Mouse (Mus musculus): ENCODE data around the gene Gtf3c4. TPM values are rescaled to one million over a fixed set of nuclear protein-coding genes. Genes with fewer than 3 reads are reported as not detected.

Gtf3c4 gene
- 12.6 and 12.9 TPM in 2 replicates for polyA plus RNA-seq (2012; rRNA removed)

GRCm38 (mm10) chr2:28840222-28840951 is at the start of gene Gtf3c4, which contains the start of gene Ddx31:
Gene Gtf3c4, minus strand, starts transcription at chr2:28840360.
Gene Ddx31, plus strand, starts transcription at chr2:28840406.
- Histone ChIP-seq H3K4me1 (ENCODE audit: control insufficient read depth, insufficient read depth, low read length) (peaks cover 5% of the 10 kb centered on the region; the same call in 1 of the 2 replicates), H3K27ac (ENCODE audit: insufficient read depth, low read length) (peak within 1 kb of the TSS; percentile 86), H3K4me3 (ENCODE audit: insufficient read depth, low read length) (peak within 1 kb of the TSS; percentile 94)
- peak; percentile 44; the same call in 1 of the 2 replicates for TF ChIP-seq POLR2A (IDR thresholded peaks at IDR 0.05; ENCODE audit: extremely low read depth, insufficient read depth, low read length)
- TF ChIP-seq CTCF (IDR thresholded peaks at IDR 0.05; ENCODE audit: extremely low read depth, insufficient read depth, low read length): no peak

GRCm38 (mm10) chr2:28884914-28885313 is 44.8 kb upstream of the Gtf3c4 start:
- Histone ChIP-seq H3K4me3 (ENCODE audit: insufficient read depth, low read length) (no peak overlapping the region), H3K4me1 (ENCODE audit: control insufficient read depth, insufficient read depth, low read length) (no peaks in the 10 kb centered on the region), H3K27ac (ENCODE audit: insufficient read depth, low read length) (no peak overlapping the region)
- no peak for TF ChIP-seq CTCF (IDR thresholded peaks at IDR 0.05; ENCODE audit: extremely low read depth, insufficient read depth, low read length)
- no peak for TF ChIP-seq POLR2A (IDR thresholded peaks at IDR 0.05; ENCODE audit: extremely low read depth, insufficient read depth, low read length)

- TF ChIP-seq POLR2A (IDR thresholded peaks at IDR 0.05; ENCODE audit: extremely low read depth, insufficient read depth, low read length) (no peak), CTCF (IDR thresholded peaks at IDR 0.05; ENCODE audit: extremely low read depth, insufficient read depth, low read length) (no peak)
- Histone ChIP-seq H3K4me3 (ENCODE audit: insufficient read depth, low read length) (no peak overlapping the region), H3K4me1 (ENCODE audit: control insufficient read depth, insufficient read depth, low read length) (no peaks in the 10 kb centered on the region), H3K27ac (ENCODE audit: insufficient read depth, low read length) (no peak overlapping the region)
Measured at GRCm38 (mm10) chr2:28882826-28883485, 42.8 kb upstream of the Gtf3c4 start.

GRCm38 (mm10) chr2:28882047-28882446 is 41.9 kb upstream of the Gtf3c4 start:
- TF ChIP-seq POLR2A (IDR thresholded peaks at IDR 0.05; ENCODE audit: extremely low read depth, insufficient read depth, low read length) (no peak), CTCF (IDR thresholded peaks at IDR 0.05; ENCODE audit: extremely low read depth, insufficient read depth, low read length) (no peak)
- Histone ChIP-seq H3K27ac (ENCODE audit: insufficient read depth, low read length) (no peak overlapping the region), H3K4me3 (ENCODE audit: insufficient read depth, low read length) (no peak overlapping the region), H3K4me1 (ENCODE audit: control insufficient read depth, insufficient read depth, low read length) (no peaks in the 10 kb centered on the region)

- Histone ChIP-seq H3K27ac (ENCODE audit: insufficient read depth, low read length) (no peak overlapping the region), H3K4me1 (ENCODE audit: control insufficient read depth, insufficient read depth, low read length) (no peaks in the 10 kb centered on the region), H3K4me3 (ENCODE audit: insufficient read depth, low read length) (no peak overlapping the region)
- TF ChIP-seq CTCF (IDR thresholded peaks at IDR 0.05; ENCODE audit: extremely low read depth, insufficient read depth, low read length) (no peak), POLR2A (IDR thresholded peaks at IDR 0.05; ENCODE audit: extremely low read depth, insufficient read depth, low read length) (no peak)
Measured at GRCm38 (mm10) chr2:28881275-28881674, 41.1 kb upstream of the Gtf3c4 start.

GRCm38 (mm10) chr2:28875554-28875953 is 35.4 kb upstream of the Gtf3c4 start:
- H3K27ac ChIP-seq (ENCODE audit: insufficient read depth, low read length): no peak overlapping the region
- H3K4me1 ChIP-seq (ENCODE audit: control insufficient read depth, insufficient read depth, low read length): no peaks in the 10 kb centered on the region
- no peak overlapping the region for H3K4me3 ChIP-seq (ENCODE audit: insufficient read depth, low read length)
- TF ChIP-seq CTCF (IDR thresholded peaks at IDR 0.05; ENCODE audit: extremely low read depth, insufficient read depth, low read length): no peak
- TF ChIP-seq POLR2A (IDR thresholded peaks at IDR 0.05; ENCODE audit: extremely low read depth, insufficient read depth, low read length): no peak

GRCm38 (mm10) chr2:28867495-28867894 is 27.3 kb upstream of the Gtf3c4 start:
- no peak overlapping the region for H3K27ac ChIP-seq (ENCODE audit: insufficient read depth, low read length)
- TF ChIP-seq CTCF (IDR thresholded peaks at IDR 0.05; ENCODE audit: extremely low read depth, insufficient read depth, low read length) (no peak), POLR2A (IDR thresholded peaks at IDR 0.05; ENCODE audit: extremely low read depth, insufficient read depth, low read length) (no peak)
- no peaks in the 10 kb centered on the region for H3K4me1 ChIP-seq (ENCODE audit: control insufficient read depth, insufficient read depth, low read length)
- no peak overlapping the region for H3K4me3 ChIP-seq (ENCODE audit: insufficient read depth, low read length)

- Histone ChIP-seq H3K4me3 (ENCODE audit: insufficient read depth, low read length) (no peak overlapping the region), H3K27ac (ENCODE audit: insufficient read depth, low read length) (no peak overlapping the region), H3K4me1 (ENCODE audit: control insufficient read depth, insufficient read depth, low read length) (no peaks in the 10 kb centered on the region)
- 0 out of 2 replicates have a peak, but pooled peaks have one; percentile 6 for TF ChIP-seq CTCF (IDR thresholded peaks at IDR 0.05; ENCODE audit: extremely low read depth, insufficient read depth, low read length)
- no peak for TF ChIP-seq POLR2A (IDR thresholded peaks at IDR 0.05; ENCODE audit: extremely low read depth, insufficient read depth, low read length)
Measured at GRCm38 (mm10) chr2:28863857-28864256, 23.7 kb upstream of the Gtf3c4 start.

GRCm38 (mm10) chr2:28860678-28861423 is 20.7 kb upstream of the Gtf3c4 start:
- Histone ChIP-seq H3K4me1 (ENCODE audit: control insufficient read depth, insufficient read depth, low read length) (no peaks in the 10 kb centered on the region), H3K4me3 (ENCODE audit: insufficient read depth, low read length) (no peak overlapping the region), H3K27ac (ENCODE audit: insufficient read depth, low read length) (no peak overlapping the region)
- TF ChIP-seq POLR2A (IDR thresholded peaks at IDR 0.05; ENCODE audit: extremely low read depth, insufficient read depth, low read length) (no peak), CTCF (IDR thresholded peaks at IDR 0.05; ENCODE audit: extremely low read depth, insufficient read depth, low read length) (no peak)
